Mouse (Mus musculus) adrenal gland, postnatal 4 days (tissue): Measurements from ENCODE around the gene Tspyl2. TPM values are rescaled to one million over a fixed set of nuclear protein-coding genes. Genes with fewer than 3 reads are reported as not detected.
"Not testable (repeated sequence)": the region's sequence is repeated elsewhere in the genome, so short reads cannot be mapped to it uniquely, and the experiment has no call there.

ENCODE experiments used
- DNase-seq, 2 experiments: peaks; one replicate each; pipeline ENCODE4 v3.0.0; 2021 to 2022; ENCODE audit warnings: low spot score in 2 of 2, mixed read lengths in 2 of 2
- long read RNA-seq, 2 experiments: library from polyadenylated mRNA; stranded (forward); transcript quantifications; one replicate each; pipeline ENCODE4 v2.0.0; 2021
- total RNA-seq, 2 experiments: library from RNA; stranded (reverse); gene quantifications; 2 replicates each; pipeline ENCODE4 v1.2.3; 2021

The Tspyl2 gene
- 10 to 100 TPM; 53.5 to 55.2 TPM for total RNA-seq
- long read RNA-seq, experiment 1, transcript Tspyl2-201 (7 exons, 2,696 nt): major isoform, 11 of 34 reads
- long read RNA-seq, experiment 1, partial matches to known transcripts: 7 of 34 reads
- long read RNA-seq, experiment 1, other reads (novel, unspliced or antisense): 16 of 34 reads
- long read RNA-seq, experiment 2, transcript Tspyl2-201 (7 exons, 2,696 nt): major isoform, 7 of 33 reads
- long read RNA-seq, experiment 2, partial matches to known transcripts: 8 of 33 reads
- long read RNA-seq, experiment 2, other reads (novel, unspliced or antisense): 17 of 33 reads

- peak; percentile 63 to 79 for DNase-seq
Measured at GRCm38 (mm10) chrX:152342358-152342901, at the start of gene Tspyl2. TSS of gene Tspyl2 (minus strand) at chrX:152342425.

- peak in 1 of 2 experiments; percentile 17 for DNase-seq
Measured at GRCm38 (mm10) chrX:152368397-152369273, 26.4 kb upstream of the Tspyl2 start, which contains the start of gene Gpr173. TSS of gene Gpr173 (minus strand) at chrX:152368704.

- DNase-seq: no peak
Measured at GRCm38 (mm10) chrX:152368054-152368396, 25.8 kb upstream of the Tspyl2 start.

- DNase-seq: no peak
Measured at GRCm38 (mm10) chrX:152366418-152366817, 24.2 kb upstream of the Tspyl2 start.

GRCm38 (mm10) chrX:152352553-152353153 lies 10.4 kb upstream of the Tspyl2 start:
- no peak for DNase-seq

- no peak for DNase-seq
Measured at GRCm38 (mm10) chrX:152347041-152347440, 4.8 kb upstream of the Tspyl2 start.

GRCm38 (mm10) chrX:152346587-152346986 lies 4.4 kb upstream of the Tspyl2 start:
- no peak for DNase-seq

GRCm38 (mm10) chrX:152342903-152343302 lies 678 bp upstream of the Tspyl2 start:
- no peak for DNase-seq

GRCm38 (mm10) chrX:152341496-152341895 lies 729 bp downstream of the Tspyl2 start:
- no peak for DNase-seq

GRCm38 (mm10) chrX:152336546-152337332 lies 5.5 kb downstream of the Tspyl2 start:
- DNase-seq: peak; percentile 56 to 76

- not testable (repeated sequence) for DNase-seq
Measured at GRCm38 (mm10) chrX:152336123-152336522, 6.1 kb downstream of the Tspyl2 start.

GRCm38 (mm10) chrX:152329400-152329799 lies 12.8 kb downstream of the Tspyl2 start:
- DNase-seq: not testable (repeated sequence)

GRCm38 (mm10) chrX:152327689-152328052 lies 14.6 kb downstream of the Tspyl2 start:
- no peak for DNase-seq

- peak; percentile 27 to 46 for DNase-seq
Measured at GRCm38 (mm10) chrX:152326996-152327688, 15.1 kb downstream of the Tspyl2 start, which contains the start of gene Kantr. TSS of gene Kantr (minus strand) at chrX:152327495.

GRCm38 (mm10) chrX:152323584-152323983 lies 18.6 kb downstream of the Tspyl2 start:
- DNase-seq: no peak

GRCm38 (mm10) chrX:152322776-152323175 lies 19.4 kb downstream of the Tspyl2 start:
- DNase-seq: no peak

GRCm38 (mm10) chrX:152320535-152320934 lies 21.7 kb downstream of the Tspyl2 start:
- no peak for DNase-seq

- DNase-seq: no peak
Measured at GRCm38 (mm10) chrX:152307942-152308341, 34.3 kb downstream of the Tspyl2 start.

- DNase-seq: no peak
Measured at GRCm38 (mm10) chrX:152307371-152307770, 34.9 kb downstream of the Tspyl2 start.

- no peak for DNase-seq
Measured at GRCm38 (mm10) chrX:152306224-152306623, 36.0 kb downstream of the Tspyl2 start.
